8 mouse cellular contexts compared by ENCODE assay signal in the genomic region with DNA sequence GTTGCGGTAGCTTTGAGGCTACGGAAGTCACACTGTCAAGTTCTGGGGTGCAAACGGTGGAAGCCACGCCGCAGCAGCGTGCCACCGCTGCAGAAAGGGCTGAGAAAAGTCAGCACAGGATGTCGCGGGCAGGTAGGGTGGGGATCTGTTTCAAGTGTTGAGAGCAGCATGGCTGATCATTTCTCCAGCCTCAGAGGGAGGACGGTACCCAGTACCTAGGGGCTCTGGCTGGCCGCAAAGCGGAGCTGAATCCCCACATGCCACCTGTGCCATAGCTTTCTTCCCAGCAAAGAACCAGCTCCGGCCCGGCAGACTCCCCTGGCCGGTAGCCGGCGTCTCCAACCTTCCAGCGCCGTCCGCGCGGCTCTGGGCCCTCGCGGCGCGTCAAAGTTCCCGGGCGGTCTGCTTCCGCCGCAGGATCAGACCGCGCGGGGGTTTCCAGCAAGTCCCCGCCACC. TPM values are rescaled to one million over a fixed set of nuclear protein-coding genes. Genes with fewer than 3 reads are reported as not detected.
DNase-seq lines count a peak whose midpoint lies in the region; ATAC-seq and TF ChIP-seq lines count a peak whose summit lies in the region.

No protein-coding gene starts in this region.

- TF ChIP-seq POLR2A in thymus, adult 2 months (IDR thresholded peaks at IDR 0.05; ENCODE audit: control insufficient read depth, extremely low read depth, insufficient read depth, low read length, poor library complexity) = peak; percentile 74

- no peak for TF ChIP-seq EP300 in heart, postnatal 0 days (IDR thresholded peaks at IDR 0.05; ENCODE audit: low read depth)

- DNase-seq in heart, postnatal 0 days (ENCODE audit: low spot score) = peak; percentile 40
- DNase-seq in heart, adult 11 months = no peak
- DNase-seq in thymus, adult 2 months = peak; percentile 88
- DNase-seq in gastrocnemius, postnatal 10 days = no peak
- no peak for DNase-seq in cerebellum, postnatal 36 days

- no peaks in the 10 kb centered on the region for H3K36me3 ChIP-seq in heart, postnatal 0 days (replicated peaks; ENCODE audit: control insufficient read depth, insufficient read depth, low read length)
- H3K36me3 ChIP-seq in hindbrain, embryonic 13.5 days = no peaks in the 10 kb centered on the region
- no peaks in the 10 kb centered on the region for H3K36me3 ChIP-seq in macrophage (ENCODE audit: inconsistent target)
- no peaks in the 10 kb centered on the region for H3K36me3 ChIP-seq in thymus, adult 2 months (ENCODE audit: control insufficient read depth, insufficient read depth, low read length)

- peaks cover 25% of the 10 kb centered on the region for H3K4me1 ChIP-seq in heart, postnatal 0 days (ENCODE audit: control insufficient read depth, insufficient read depth)
- H3K4me1 ChIP-seq in hindbrain, embryonic 13.5 days (replicated peaks) = peaks cover 35% of the 10 kb centered on the region
- H3K4me1 ChIP-seq in thymus, adult 2 months (replicated peaks; ENCODE audit: control insufficient read depth, insufficient read depth, low read length) = peaks cover 22% of the 10 kb centered on the region

- H3K4me3 ChIP-seq in heart, postnatal 0 days (ENCODE audit: low read depth, low read length) = peak overlapping the region; percentile 98
- peak overlapping the region; percentile 94 for H3K4me3 ChIP-seq in hindbrain, embryonic 13.5 days
- peak overlapping the region; percentile 59 for H3K4me3 ChIP-seq in macrophage (ENCODE audit: inconsistent target)
- peak overlapping the region; percentile 60 for H3K4me3 ChIP-seq in thymus, adult 2 months (ENCODE audit: control insufficient read depth, insufficient read depth, low read length)

- H3K27me3 ChIP-seq in heart, postnatal 0 days (ENCODE audit: control insufficient read depth, insufficient read depth, low read length) = no peaks in the 10 kb centered on the region
- no peaks in the 10 kb centered on the region for H3K27me3 ChIP-seq in hindbrain, embryonic 13.5 days
- no peaks in the 10 kb centered on the region for H3K27me3 ChIP-seq in thymus, adult 2 months (ENCODE audit: control insufficient read depth, insufficient read depth, low read length)

- H3K4me2 ChIP-seq in heart, postnatal 0 days (ENCODE audit: low read depth, low read length) = peak overlapping the region; percentile 87
- peak overlapping the region; percentile 84 for H3K4me2 ChIP-seq in hindbrain, embryonic 13.5 days

- no peak for TF ChIP-seq CTCF in heart, postnatal 0 days (IDR thresholded peaks at IDR 0.05; ENCODE audit: low read depth)
- TF ChIP-seq CTCF in thymus, adult 2 months (IDR thresholded peaks at IDR 0.05; ENCODE audit: borderline replicate concordance, control insufficient read depth, extremely low read depth, insufficient read depth, low read length, poor library complexity) = no peak

- ATAC-seq in heart, postnatal 0 days (ENCODE audit: insufficient read depth, low read depth) = peak; percentile 58
- ATAC-seq in activated CD4-positive, CD25-positive, alpha-beta regulatory T cell, adult 4 months = peak; percentile 60
- peak; percentile 79 for ATAC-seq in hindbrain, embryonic 13.5 days (ENCODE audit: low FRiP score)

- H3K79me2 ChIP-seq in macrophage (ENCODE audit: inconsistent target) = peaks cover 37% of the 10 kb centered on the region

- H3K9me3 ChIP-seq in heart, postnatal 0 days (replicated peaks; ENCODE audit: control insufficient read depth, low read length) = no peaks in the 10 kb centered on the region
- H3K9me3 ChIP-seq in hindbrain, embryonic 13.5 days = no peaks in the 10 kb centered on the region; the same call in 1 of the 2 replicates

- peak overlapping the region; percentile 100 for H3K9ac ChIP-seq in heart, postnatal 0 days (replicated peaks; ENCODE audit: low read depth, low read length)
- peak overlapping the region; percentile 97 for H3K9ac ChIP-seq in hindbrain, embryonic 13.5 days

- WGBS in heart, postnatal 0 days = under 1% methylated on average over 34 of the region's 34 CpGs
- under 1% methylated on average over 34 of the region's 34 CpGs for WGBS in hindbrain, embryonic 13.5 days
- 0% methylated on average over 34 of the region's 34 CpGs for whole genome bisulfite sequencing in macrophage (ENCODE audit: missing documents)
- WGBS in thymus, adult 2 months = under 1% methylated on average over 34 of the region's 34 CpGs

- peak overlapping the region; percentile 100 for H3K27ac ChIP-seq in heart, postnatal 0 days (ENCODE audit: low read depth)
- H3K27ac ChIP-seq in hindbrain, embryonic 13.5 days = peak overlapping the region; percentile 100
- peak overlapping the region; percentile 59 for H3K27ac ChIP-seq in macrophage
- H3K27ac ChIP-seq in thymus, adult 2 months (ENCODE audit: control insufficient read depth, insufficient read depth, low read length) = peak overlapping the region; percentile 95

RNA-seq across cellular contexts. Expression of a gene that starts 0.3 kb away (rescaled TPM):
- total RNA-seq in heart, postnatal 0 days (2014; rRNA removed; ENCODE audit: low replicate concordance) = 27.8 and 37.4 TPM in 2 replicates
- polyA plus RNA-seq in heart, postnatal 0 days (2015; fragmentation: Nextera tagmentation; extraction: Ambion mirVana) = 9.9 and 11.2 TPM in 2 replicates
- polyA plus RNA-seq in activated CD4-positive, CD25-positive, alpha-beta regulatory T cell, adult 4 months (2017; shearing (Covaris generic)) = 10 to 100 TPM; 52.4 to 53.1 TPM
- polyA plus RNA-seq in hindbrain, embryonic 13.5 days (2015; fragmentation: Nextera tagmentation; extraction: Ambion mirVana) = 35.5 and 35.9 TPM in 2 replicates
- 100 to 1,000 TPM in 24 of 26 experiments, 10 to 100 TPM in 2; 85.3 to 423 (median 172) TPM for total RNA-seq in macrophage (2018; cell fraction: chromatin; rRNA removed)
- total RNA-seq in macrophage (2018; cell fraction: cytosol; rRNA removed) = 10 to 100 TPM; 17.9 to 29.9 (median 23.3) TPM
- total RNA-seq in macrophage (2018; cell fraction: nucleus; rRNA removed) = 100 to 1,000 TPM in 20 of 26 experiments, 10 to 100 TPM in 6; 78.3 to 232 (median 119) TPM
- 14.6 to 16.5 TPM (median 16.4 TPM) in 3 replicates for polyA plus RNA-seq in macrophage (2018)
- polyA plus RNA-seq in thymus, adult 2 months (2012; rRNA removed) = 74.5 and 78.5 TPM in 2 replicates
- total RNA-seq in gastrocnemius, postnatal 10 days (2021) = 10 to 100 TPM; 23.5 to 33.6 TPM

Comparison
In these comparisons a context has a peak if more than half of its experiments do, and no peak if none do; other contexts are left out.
1. DNase-seq: peak in heart, postnatal 0 days (single experiment) and thymus, adult 2 months (single experiment); none in heart, adult 11 months (single experiment), gastrocnemius, postnatal 10 days (single experiment) and cerebellum, postnatal 36 days (0 of 2).
2. Peak in every context shown above with its lines, with median percentiles within 50 percentile points of each other: ATAC-seq, H3K27ac ChIP-seq and H3K4me3 ChIP-seq.